Mouse (Mus musculus) adrenal gland, postnatal 14 days (tissue): ENCODE data around the gene Chil3. TPM values are rescaled to one million over a fixed set of nuclear protein-coding genes. Genes with fewer than 3 reads are reported as not detected.
"Not testable (repeated sequence)": the region's sequence is repeated elsewhere in the genome, so short reads cannot be mapped to it uniquely, and the experiment has no call there.

Source experiments
- DNase-seq: peaks from one replicate; pipeline ENCODE4 v3.0.0; 2021; ENCODE audit warnings: mixed read lengths
- long read RNA-seq, 2 experiments: library from polyadenylated mRNA; stranded (forward); transcript quantifications; one replicate each; pipeline ENCODE4 v2.0.0; 2021
- total RNA-seq: library from RNA; stranded (reverse); gene quantifications from 2 replicates; pipeline ENCODE4 v1.2.3, GENCODE M21; 2021

The Chil3 gene
- total RNA-seq = 0.83 and 3.0 TPM in 2 replicates
- long read RNA-seq, experiment 1, partial matches to known transcripts = 0 of 1 reads
- long read RNA-seq, experiment 1, other reads (novel, unspliced or antisense) = 1 of 1 reads
- long read RNA-seq, experiment 2, partial matches to known transcripts = 0 of 3 reads
- long read RNA-seq, experiment 2, other reads (novel, unspliced or antisense) = 0 of 3 reads

- no peak for DNase-seq
Observed at GRCm38 (mm10) chr3:106167464-106167863, at the start of gene Chil3. TSS of gene Chil3 (minus strand) at chr3:106167564.

DNA sequence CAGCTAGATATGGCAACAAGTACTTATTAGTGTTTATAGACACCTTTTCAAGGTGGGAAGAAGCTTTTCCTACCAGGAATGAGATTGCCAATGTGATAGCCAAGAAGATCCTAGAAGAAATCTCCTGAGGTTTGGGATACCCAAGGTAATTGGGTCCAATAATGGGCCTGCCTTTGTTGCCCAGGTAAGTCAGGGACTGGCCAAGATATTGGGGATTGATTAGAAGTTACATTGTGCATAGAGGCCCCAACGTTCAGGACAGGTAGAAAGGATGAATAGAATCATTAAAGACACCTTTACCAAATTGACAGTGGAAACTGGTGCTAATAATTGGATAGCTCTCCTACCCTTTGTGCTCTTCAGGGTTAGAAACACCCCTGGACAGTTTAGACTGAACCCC lies 30.7 kb upstream of the Chil3 start:
- not testable (repeated sequence) for DNase-seq

DNA sequence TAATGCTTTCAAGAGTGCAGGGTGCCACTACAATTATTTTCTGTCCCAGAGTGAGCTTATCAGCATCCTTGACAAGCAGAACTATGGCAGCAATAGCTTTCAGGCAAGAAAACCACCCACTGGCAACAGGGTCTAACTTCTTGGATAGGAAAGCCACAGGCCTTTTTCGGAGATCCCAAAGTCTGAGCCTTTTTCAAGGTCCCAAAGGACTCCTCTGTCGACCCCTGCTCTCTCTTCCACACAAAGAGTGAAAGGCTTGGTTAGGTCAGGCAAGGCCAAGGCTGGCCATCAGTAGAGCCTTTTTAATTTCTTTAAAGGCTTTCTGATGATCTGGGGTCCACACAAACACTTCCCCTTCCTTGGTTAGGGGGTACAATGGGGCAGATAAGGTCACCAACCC lies 29.9 kb upstream of the Chil3 start:
- not testable (repeated sequence) for DNase-seq

GRCm38 (mm10) chr3:106196276-106196675 lies 28.9 kb upstream of the Chil3 start:
- no peak for DNase-seq

DNA sequence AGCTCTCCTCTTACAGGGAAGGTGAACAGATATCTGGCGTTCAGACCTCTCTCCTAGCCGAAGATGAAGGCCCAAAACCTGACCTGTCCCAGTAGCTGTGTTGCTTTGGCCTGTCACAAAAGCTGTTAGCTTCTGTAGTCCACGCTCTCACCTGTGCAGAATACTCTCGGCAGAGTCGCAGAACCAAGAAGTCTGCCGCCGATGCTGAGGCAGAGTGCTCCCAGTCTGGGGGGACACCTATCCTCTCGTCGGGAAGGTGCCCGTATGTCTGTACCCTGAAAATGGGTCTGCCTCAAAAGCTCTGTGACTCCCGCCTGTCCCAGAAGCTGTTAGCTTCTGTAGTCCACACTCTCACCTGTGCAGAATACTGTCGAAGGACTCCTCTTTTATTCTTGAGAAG lies 28.1 kb upstream of the Chil3 start:
- no peak for DNase-seq

- no peak for DNase-seq
Observed at GRCm38 (mm10) chr3:106187991-106188390, 20.6 kb upstream of the Chil3 start.

GRCm38 (mm10) chr3:106177509-106178189 lies 10.3 kb upstream of the Chil3 start:
- no peak for DNase-seq

GRCm38 (mm10) chr3:106174971-106175370 lies 7.6 kb upstream of the Chil3 start:
- DNase-seq = not testable (repeated sequence)

- DNase-seq = not testable (repeated sequence)
Observed at GRCm38 (mm10) chr3:106172506-106172905, 5.1 kb upstream of the Chil3 start.

- no peak for DNase-seq
Observed at GRCm38 (mm10) chr3:106171135-106171731, 3.9 kb upstream of the Chil3 start.

- DNase-seq = no peak
Observed at GRCm38 (mm10) chr3:106170522-106171053, 3.2 kb upstream of the Chil3 start.

DNA sequence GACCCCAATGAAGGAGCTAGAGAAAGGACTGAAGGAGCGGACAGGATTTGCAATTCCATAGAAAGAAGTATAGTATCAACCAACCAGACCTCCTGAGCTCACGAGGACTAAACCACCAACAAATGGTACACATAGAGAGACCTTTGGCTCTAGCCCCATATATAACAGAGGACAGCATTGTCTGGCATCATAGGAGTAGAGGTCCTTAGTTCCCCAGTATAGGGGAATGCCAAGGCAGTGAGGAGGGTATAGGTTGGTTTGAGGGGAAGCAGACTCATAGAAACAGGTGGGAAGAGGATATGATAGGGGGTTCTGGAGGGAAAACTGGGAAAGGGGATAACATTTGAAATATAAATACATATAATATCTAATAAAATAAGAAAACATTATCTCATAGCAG lies 13.0 kb downstream of the Chil3 start:
- no peak for DNase-seq

- DNase-seq = no peak
Observed at GRCm38 (mm10) chr3:106144081-106144480, 23.3 kb downstream of the Chil3 start.

DNA sequence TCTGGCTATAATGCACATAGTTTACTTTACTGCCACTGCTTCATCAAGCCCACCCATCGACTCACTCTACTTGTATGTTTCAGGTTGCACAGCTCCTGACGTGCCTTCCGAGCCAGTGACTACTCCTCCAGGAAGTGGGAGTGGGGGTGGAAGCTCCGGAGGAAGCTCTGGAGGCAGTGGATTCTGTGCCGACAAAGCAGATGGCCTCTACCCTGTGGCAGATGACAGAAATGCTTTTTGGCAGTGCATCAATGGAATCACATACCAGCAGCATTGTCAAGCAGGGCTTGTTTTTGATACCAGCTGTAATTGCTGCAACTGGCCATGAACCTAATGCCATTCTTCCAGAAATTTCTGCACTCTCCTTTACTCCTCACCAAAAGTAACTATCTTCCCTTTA lies 35.7 kb downstream of the Chil3 start:
- no peak for DNase-seq

DNA sequence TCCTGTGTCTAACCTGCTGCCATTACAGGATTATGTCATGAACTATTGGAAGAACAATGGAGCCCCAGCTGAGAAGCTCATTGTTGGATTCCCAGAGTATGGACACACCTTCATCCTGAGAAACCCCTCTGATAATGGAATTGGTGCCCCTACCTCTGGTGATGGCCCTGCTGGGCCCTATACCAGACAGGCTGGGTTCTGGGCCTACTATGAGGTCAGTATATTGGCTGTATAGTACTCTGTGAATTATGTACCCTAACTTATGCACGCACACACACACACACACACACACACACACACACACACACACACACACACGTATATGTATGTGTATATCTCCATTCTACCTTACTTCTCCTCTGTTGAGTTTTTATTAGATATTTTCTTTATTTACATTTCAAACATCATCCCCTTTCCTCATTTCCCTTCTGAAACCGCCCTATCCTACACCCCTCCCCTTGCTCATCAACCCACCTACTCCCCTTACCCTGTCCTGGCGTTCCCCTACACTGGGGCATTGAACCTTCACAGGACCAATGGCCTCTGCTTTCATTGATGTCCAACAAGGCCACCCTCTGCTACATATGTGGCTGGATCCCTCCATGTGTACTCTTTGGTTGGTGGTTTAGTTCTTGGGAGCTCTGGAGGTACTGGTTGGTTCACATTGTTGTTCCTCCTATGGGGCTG lies 38.4 kb downstream of the Chil3 start:
- no peak for DNase-seq

DNA sequence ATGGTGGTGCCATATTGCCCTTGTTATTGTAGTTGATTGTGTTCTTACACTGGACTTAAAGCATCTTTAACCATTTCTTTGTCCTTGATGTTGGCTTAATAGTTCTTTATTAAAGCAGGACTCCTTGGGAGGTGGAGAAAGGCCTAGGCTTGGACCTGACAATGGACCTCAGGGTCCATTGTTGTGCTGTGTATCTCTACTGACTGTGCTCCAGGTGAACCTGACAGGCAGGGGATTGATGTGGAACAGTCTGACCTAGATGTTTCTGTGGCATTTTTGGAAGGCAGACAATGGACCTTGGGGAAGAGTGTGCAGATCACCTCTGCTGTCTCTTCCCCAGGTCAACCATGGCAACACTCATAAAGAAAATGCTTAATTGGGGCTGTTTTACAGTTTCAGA lies 40.4 kb downstream of the Chil3 start:
- DNase-seq = no peak

- no peak for DNase-seq
Observed at GRCm38 (mm10) chr3:106112929-106113328, 54.4 kb downstream of the Chil3 start, which contains the start of gene Chia1. TSS of gene Chia1 (plus strand) at chr3:106113229.

Other genes starting within 250 kb of the Chil3 start
- gene I830077J02Rik, start 234.9 kb downstream of the Chil3 start, total RNA-seq = 1.5 and 1.9 TPM in 2 replicates
- gene Wdr77, start 208.2 kb downstream of the Chil3 start, total RNA-seq = 62.1 and 76.4 TPM in 2 replicates
- 478 and 481 TPM in 2 replicates for gene Atp5f1, start 207.5 kb downstream of the Chil3 start, total RNA-seq
- 0.82 and 1.1 TPM in 2 replicates for gene Ovgp1, start 193.9 kb downstream of the Chil3 start, total RNA-seq
- not detected in 2 replicates for gene Pifo, start 152.9 kb downstream of the Chil3 start, total RNA-seq
- 0.38 TPM in 1 of 2 replicates, not detected in the other for gene Chil5, start 134.8 kb downstream of the Chil3 start, total RNA-seq
- not detected in 2 replicates for gene Chia1, start 54.3 kb downstream of the Chil3 start, total RNA-seq
- not detected in 2 replicates for gene Chil4, start 51.9 kb upstream of the Chil3 start, total RNA-seq
- not detected in 2 replicates for gene Chil6, start 238.6 kb upstream of the Chil3 start, total RNA-seq